Mouse (Mus musculus): ENCODE measurements around the gene Ago1.

The Ago1 gene

DNA sequence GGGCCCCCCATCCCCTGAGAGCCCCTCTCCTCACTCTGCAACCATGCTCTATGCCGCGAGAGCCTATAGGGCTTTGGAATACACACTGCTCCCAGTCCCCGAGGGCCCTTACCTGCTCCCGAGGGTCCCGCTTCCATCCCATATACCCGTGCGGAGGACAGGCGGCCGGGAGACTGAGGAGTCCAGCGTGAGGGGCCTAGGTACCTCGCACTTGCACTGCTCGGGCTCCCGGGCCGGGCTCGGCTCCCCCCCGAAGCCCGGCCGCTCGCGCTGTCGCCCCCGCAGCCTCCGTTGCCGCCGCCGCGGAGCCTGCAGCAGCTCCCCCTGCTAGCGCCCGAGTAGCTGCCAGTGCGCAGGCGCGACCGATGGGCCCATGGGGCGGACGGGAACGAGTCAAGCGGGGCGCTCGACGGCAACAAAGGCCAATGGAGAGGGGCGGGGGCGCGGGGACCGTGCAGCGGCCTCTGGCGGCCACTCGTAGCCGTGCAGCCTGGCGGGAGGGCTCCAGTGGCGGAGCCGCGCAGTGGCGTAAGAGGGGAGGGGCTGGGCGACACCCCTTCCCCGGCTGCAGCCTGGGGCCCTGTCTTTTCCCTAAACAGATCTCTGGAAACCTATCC lies at the start of gene Ago1:
Ago1 (minus strand) TSS at position 299 of the 617 bp plus-strand sequence.
- peak; percentile 92 to 94 for DNase-seq (ENCODE audit: low spot score in 2 of 2)

DNA sequence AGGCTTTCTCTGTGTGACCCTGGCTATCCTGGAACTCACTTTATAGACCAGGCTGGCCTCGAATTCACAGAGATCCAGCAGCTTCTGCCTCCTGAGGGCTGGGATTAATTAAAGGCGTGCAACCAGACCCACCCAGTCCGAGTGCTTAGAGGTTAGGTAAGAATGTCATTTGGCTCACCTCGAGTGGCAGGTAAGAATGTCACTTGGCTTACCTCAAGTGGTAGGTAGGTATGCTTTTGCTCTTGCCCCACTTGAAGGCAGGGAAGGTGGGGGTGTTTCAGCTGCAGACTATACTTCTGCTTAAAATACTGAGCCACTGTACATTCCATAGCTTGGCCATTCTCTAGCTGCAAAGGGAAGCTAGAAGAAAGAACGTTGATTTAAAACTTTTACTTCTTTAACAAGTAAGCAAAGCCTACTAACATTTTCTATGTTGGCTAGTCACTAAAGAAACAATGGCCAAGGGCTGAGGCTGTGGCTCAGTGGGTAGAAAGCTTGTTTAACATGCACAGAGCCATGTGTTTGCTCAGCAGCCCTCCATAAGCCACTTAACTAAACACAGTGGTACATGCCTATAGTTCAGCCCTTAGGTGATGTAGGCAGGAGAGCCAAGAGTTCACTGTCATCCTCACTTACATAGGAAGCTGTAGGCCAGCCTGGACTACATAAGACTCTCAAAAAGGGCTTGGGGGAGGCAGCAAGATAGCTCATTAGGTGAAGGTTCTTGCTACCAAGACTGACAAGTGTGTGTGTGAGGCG lies 44.1 kb upstream of the Ago1 start:
- DNase-seq (ENCODE audit: low spot score in 2 of 2): no peak

DNA sequence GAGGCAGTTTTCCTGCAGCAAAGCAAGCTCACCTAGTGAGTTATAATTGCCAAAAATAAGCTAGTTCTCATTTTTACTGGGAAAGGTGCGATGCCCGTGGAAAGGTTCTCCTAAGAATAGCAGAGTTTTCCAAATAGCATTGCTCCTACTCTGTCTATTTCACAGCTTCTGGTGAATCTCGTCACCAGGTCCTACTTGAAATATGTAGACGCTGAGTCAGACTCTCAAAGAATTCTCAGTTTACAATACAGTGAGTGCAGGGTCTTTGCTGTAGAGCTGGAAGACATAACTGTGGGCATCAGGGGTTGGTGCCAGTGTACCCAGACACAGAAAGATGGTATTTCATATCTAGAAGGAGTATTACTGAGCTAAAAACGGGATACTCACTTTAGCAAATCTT lies 42.6 kb upstream of the Ago1 start:
- DNase-seq (ENCODE audit: low spot score in 2 of 2): no peak

DNA sequence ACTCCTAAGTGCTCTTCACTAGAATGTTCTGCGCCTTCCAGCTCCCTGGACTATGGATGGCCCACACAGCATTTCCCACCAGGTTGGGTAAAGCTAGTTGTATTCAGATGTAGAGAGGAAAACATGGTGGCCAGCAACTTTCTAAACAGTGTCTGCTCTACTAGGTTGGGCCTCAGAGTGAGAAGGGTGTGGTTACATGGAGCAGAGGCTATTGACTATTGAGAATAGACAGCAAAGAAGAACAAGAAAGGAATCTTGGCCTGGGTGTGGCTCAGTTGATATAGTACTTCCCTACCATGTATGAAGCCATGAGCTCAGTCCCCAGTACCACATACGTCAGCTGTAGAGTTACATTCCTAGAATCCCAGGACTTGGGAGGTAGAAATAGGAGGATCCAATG lies 40.7 kb upstream of the Ago1 start:
- no peak for DNase-seq (ENCODE audit: low spot score in 2 of 2)

DNA sequence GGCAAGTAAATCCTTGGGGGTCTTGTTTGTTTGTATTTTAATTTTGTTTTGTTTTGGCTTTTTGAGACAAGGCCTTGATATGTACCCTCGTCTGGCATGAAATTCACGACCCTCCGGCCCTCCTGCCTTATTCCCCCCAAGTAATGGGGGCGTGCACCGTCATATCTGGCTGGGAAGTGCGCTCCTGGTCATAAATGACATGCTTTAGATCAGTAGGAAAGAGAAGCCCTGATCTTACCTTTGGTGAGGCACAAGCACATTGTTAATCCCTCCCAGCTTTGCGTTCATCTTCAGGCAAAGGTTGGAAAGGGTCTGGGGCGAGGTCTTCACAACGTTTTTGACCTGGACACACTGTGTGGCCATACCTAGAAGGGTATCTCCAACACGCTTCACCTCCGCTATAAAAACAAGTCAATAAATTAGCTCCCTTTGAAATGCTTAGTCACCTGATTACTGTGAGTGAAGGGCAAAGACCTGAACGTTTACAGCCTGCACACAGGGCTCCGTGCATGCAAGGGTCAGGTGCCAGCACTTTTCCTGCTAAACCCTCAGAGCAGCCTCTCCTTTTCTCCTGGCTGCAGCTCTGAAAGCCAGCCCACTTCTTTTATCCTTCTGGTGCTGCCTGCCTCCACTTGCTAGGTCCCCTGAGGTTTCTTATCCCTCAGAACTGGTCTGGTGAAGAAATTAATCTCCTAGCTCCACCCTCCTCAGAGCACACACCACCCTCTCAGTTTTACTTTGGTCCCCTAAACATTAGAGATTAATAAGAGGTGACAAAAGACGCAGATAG lies 39.9 kb upstream of the Ago1 start:
- DNase-seq (ENCODE audit: low spot score in 2 of 2): peak in 1 of 2 experiments; percentile 3

DNA sequence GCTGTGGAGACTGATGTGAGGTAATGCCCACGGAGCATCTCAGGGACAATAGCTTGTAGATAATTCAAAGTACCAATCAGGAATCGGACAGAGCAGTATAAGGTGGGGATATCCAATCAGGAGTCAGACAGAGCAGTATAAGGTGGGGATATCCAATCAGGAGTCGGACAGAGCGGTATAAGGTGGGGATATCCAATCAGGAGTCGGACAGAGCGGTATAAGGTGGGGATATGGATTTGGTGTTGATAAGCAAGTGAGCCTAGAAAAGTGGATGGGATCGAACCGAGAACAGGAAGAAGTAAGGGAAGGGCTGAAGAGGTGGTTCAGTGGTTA lies 34.6 kb upstream of the Ago1 start:
- DNase-seq (ENCODE audit: low spot score in 2 of 2): no peak

DNA sequence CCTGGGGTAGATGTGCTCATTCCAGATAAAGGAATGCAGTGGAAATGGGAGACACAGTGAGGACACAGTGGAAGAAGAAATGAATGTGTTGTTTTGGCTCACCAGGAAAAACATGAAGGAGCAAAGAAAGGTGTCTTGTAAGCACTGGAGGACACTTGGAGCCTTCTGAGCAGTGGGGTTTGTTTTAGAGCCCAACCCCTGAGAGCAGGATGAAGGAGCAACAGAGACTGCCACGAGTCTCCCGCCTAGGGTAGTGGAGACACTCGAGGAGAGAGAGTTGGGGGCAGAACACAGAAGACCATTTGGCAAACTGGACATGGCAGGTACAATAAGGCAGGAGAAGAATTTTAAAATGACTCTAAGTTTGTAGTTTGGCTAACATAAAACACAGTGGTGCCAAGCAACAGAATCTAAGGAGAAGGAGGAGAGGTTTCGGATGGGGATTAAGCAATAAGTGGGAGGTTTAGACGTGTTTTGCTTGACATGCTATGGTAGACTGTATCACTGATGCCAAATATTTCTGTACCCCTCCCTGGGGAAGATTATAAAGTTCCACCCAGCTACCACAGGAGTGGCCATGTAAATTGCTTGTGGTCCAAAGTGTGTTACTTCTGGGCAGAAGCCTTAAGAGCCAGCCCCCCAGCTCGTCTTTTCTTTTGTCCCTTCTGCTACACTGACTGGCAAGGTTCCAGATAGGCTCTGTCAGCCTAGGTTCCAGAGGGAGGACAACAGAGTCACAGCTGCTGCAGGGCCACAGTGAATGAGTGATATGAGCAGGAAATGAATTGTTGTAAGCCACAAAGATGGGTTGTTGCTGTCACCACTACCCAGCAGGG lies 34.0 kb upstream of the Ago1 start:
- DNase-seq (ENCODE audit: low spot score in 2 of 2): no peak

DNA sequence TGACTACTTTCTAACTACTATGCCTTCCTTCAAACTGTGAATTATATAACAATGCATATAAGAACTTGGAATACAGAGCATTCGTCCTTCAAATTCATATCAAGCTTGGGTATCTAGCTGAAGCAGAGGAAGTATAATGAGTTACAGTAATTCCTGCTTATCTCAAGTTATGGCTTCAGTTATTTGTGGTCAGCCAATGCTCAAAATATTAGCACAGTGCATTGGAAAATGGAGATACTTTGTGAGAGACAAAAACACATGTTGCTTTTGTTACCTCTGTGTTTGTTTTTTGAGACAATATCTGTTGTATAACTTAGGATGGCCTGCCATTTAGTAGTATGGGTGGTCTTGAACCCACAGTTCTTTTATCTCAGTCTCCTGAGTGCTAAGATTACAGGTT lies 30.2 kb upstream of the Ago1 start:
- no peak for DNase-seq (ENCODE audit: low spot score in 2 of 2)

DNA sequence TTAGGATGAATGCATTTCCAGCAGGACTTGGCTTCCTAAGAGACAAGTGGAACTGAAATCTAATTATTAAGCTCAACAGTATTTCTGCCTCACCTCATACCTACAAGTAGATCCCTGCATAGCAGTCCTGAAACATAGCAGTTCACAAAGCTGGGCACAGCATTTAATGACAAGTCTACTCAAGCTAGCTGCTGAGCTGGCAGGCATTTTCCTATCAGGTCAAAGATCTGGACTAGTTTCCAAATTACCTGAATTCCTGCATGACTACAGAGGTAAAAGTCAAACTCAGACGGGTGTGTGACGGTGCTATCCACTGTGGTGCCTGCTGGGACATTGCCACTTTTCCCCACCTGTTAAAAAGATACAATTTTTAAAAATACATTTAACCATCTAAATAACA lies 28.6 kb upstream of the Ago1 start:
- DNase-seq (ENCODE audit: low spot score in 2 of 2): peak; percentile 6 to 9

DNA sequence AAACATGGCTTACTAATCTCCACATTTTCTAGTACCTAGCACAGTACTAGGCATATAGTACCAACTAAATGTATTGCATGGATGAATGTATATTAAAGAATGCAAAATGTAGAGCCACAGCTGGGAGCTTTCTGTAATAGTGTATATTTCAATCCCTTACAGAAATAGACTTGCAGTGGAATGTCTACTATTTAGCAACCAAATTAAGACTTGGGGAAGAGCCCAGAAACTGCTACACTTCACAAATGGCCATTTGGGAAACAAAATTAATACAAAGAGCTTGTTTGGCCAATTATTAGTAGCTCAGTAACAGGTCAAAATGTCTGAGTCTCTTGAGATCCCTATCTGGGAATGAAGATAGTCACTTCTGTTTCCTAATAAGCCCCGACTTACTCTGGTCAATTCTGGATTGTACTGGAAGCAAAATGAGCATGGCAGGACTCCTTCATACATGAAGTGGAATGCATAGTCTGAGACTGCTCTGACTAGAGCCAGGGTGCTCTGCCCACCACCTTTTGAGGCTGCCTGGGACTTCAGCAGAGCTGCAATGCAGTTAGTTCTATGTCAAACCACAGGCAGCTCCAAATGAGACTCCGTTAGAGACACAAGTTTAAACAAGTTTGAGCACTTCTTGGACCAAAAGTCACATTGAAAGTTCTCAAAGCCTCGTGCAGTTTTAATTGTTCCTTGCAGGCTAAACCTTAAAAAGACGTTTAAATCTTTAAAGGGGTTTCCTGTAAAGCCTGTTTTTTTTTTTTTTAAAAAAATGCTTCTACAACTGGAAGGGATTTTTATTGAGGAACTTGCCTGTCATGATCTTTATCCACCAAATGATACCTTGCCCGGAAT lies 27.8 kb upstream of the Ago1 start:
- no peak for DNase-seq (ENCODE audit: low spot score in 2 of 2)

DNA sequence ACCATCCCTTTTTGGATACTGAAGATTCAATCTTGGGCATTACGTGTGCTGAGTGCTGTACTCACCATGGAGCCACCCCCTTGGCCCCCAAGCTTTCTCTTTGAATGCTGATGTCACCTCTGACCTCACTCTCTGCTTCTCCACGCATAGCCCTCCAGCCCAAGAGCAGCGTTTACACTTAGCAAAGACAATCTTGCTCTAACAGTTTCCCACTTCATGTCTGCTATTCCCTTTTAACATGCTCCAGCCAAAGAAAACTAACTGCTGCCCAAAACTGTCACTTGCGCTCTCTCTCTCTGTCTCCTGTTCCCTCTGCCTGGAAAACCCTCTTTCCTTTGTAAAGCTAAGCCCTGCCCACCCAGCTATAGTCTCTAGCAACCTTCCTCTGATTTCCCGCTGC lies 27.1 kb upstream of the Ago1 start:
- no peak for DNase-seq (ENCODE audit: low spot score in 2 of 2)

DNA sequence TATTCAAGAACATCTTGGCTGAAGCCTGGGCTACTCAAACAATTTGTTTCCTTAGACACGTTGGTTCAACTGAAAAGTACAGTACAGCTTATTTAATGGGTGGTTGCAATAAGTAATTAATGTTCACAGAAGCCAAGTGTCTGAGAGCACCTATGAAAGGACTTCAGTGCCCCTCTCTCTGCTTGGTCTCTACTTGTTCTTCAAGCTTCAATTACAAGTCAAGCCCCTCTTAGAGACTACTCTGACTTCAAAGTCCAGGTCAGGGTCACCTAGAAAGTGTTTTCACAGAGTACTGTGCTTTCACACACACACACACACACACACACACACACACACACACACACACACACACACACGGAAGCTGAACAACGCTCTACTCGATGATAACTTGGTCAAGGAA lies 25.0 kb upstream of the Ago1 start:
- DNase-seq (ENCODE audit: low spot score in 2 of 2): no peak

DNA sequence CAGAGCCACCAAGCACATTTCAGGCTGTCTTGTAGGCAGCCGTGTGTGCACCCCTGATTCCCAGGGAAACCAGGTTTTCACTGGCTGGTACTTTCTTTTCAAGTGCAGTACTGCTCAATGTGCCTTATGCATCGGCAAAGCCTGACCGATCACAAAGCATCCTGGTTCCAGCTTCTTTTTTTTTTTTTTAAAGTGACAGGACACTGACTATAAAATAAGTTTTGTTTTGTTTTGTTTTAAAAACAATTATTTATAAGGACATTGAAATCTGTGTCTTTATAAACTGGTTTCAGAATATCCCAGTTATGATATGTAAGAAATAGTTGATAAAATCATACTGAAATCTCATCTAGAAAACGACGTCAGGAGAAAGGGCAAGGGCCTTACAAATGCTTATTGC lies 23.6 kb upstream of the Ago1 start:
- no peak for DNase-seq (ENCODE audit: low spot score in 2 of 2)

DNA sequence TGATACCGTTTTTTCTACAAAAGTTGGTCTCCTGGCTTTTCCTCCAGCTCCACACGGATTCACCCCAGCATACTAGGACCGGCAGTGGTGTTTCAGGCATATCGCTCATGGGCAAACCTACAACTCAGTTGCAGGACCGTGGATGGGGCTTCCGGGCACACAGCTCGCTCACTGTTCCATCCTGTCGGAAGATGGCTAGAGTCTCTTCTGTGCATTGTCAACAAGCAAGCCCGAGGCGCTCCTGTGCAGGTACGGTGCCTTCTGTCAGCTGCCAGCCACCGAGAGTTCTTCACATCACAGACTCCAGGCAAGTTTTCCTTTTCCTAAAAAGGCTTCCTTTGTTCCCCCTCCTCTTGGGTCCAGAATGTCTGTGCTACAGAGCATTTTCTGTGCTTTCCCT lies 22.3 kb upstream of the Ago1 start:
- DNase-seq (ENCODE audit: low spot score in 2 of 2): no peak

DNA sequence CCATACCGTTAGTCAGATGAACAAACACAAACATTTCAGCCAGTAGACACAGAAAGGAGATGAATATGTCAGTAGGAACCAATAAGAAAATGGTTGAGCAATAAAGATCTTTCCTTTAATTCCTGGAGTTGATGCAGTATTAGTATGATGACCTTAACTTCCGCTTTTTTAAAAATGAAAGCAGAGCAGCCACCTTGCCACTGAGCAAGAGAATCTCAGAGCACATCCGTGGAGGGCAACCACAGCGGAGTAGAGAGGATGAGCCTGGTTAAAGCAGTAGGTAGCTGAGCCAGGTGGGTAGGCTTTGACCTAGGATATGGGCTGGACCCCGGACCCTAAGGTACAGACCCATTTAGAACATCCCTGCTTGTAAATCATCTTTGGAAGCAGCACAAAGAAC lies 21.4 kb upstream of the Ago1 start:
- no peak for DNase-seq (ENCODE audit: low spot score in 2 of 2)

DNA sequence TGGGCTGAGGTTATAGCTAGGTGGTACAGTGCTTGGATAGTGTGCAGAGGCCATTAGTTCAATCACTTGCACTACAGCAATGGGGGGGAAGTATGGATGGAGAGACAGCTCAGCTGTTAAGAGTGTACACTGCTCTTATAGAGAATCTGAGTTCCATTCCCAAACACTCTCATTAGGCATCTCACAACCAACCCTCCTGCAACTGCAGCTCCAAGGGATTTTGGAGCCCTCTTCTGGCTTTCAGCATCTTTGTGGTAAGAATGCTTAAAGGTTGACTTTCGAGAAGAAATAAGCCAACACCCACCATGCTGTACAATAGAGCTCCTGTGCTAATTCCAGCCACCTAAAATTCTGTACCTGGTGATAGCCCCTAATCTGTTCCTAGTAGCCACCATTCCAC lies 17.8 kb upstream of the Ago1 start:
- no peak for DNase-seq (ENCODE audit: low spot score in 2 of 2)

DNA sequence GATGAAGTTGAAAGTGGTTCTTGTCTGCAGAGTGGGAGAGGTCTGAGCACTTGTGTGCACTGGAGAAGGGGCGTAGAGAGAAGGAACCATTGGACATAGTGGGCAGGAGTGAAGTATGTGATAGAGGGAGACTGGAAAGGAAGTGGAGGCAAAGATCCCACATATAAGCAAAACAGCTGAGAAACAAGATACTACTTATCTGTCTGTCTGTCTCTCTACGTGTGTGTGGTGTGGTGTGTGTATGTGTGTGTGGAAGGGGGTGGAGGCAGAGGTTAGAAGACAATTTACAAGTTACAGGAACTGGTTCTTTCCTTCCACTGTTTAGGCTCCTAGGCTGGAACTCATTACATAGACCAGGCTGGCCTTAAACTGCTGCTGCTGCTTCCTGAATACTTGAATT lies 16.7 kb upstream of the Ago1 start:
- DNase-seq (ENCODE audit: low spot score in 2 of 2): no peak

DNA sequence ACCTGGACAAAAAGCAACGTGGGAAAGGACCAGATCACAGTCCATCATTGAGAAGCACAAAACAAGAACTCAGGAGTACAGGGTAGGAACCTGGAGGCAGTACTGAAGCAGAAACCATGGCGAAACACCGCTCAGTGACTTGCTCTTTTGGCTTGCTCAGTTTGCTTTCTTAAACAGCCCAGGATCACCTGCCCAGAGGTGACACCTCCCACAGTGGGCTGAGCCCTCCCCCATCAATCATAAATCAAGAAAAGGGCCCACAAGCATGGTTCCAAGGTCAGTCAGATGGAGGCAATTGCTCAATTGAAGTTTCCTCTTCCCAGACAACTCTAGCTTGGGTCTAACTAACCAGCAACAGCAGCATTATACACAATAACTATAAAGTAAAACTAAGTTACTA lies 15.5 kb upstream of the Ago1 start:
- DNase-seq (ENCODE audit: low spot score in 2 of 2): no peak

DNA sequence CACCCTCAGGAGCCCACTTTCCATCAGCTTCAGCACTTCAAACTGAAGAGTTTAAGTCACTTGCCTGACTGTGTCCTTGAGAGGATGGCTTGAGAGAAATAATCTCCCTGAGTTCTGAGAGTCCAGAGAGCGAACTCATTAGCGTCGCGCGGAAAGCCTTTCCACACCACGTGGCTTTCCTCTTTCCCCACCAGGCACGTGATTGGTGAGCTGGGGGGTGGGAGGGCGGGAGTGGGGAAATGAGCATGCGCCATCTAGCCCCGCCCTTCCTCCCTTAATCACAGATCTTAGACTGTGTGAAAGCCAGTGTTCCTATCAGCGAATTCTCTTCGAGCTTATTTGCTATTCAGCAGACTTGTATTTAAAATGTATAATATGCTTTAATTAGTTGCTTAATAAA lies 14.6 kb upstream of the Ago1 start:
- no peak for DNase-seq (ENCODE audit: low spot score in 2 of 2)

DNA sequence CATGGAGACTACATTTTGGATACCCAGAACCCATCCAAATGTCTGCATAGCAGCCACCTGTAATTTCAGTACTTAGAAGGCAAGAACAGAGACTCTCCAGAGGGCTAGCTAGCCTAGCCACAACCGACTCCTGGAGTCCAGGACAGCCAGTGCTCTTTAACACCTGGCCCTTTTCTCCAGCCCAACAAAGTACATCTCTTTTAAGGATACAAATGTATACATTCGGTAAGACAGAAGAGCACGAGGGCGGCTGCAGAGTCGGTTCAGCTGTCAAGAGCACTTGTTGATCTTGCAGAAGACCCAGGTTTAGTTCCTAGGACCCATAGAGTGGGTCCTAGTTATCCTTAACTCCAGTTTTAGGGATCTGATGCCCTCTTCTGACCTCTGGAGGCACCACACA lies 13.1 kb upstream of the Ago1 start:
- no peak for DNase-seq (ENCODE audit: low spot score in 2 of 2)

DNA sequence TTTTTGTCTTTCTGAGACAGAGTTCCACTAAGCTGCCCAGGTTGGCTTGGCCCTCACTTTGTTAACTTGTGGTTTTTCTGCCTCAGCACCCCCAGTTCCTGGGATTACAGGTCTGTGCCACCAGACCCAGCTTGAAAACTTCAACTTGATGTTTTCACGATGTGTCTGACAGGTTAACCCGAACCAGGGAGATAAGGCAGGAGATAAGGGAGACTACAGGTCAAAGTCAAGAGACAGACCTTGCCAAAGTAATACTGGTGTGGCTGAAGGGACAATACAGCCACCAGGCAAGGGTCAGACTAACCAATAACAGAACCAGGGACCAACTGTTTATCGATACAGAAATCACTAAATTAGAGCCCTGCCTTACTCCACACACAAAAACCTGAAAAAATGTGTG lies 11.9 kb upstream of the Ago1 start:
- DNase-seq (ENCODE audit: low spot score in 2 of 2): no peak

Measured in urinary bladder, adult 18-20 months (tissue).